Mouse (Mus musculus): ENCODE measurements around the gene Rnf167. TPM values are rescaled to one million over a fixed set of nuclear protein-coding genes. Genes with fewer than 3 reads are reported as not detected.

Gene Rnf167
- polyA plus RNA-seq, 1 experiment from 2014 or later = 105 TPM

- no peaks in the 10 kb centered on the region for H3K9me3 ChIP-seq (replicated peaks; ENCODE audit: control insufficient read depth, low read length)
- H3K4me1 ChIP-seq (ENCODE audit: control insufficient read depth, insufficient read depth, low read length) = no peaks in the 10 kb centered on the region
- H3K9ac ChIP-seq (ENCODE audit: low read length) = no peak overlapping the region
- H3K4me2 ChIP-seq (ENCODE audit: low read length) = no peak overlapping the region
- DNase-seq (ENCODE audit: low spot score) (no peak), ATAC-seq (no peak)
- H3K27me3 ChIP-seq (replicated peaks; ENCODE audit: control insufficient read depth, insufficient read depth, low read length) = no peaks in the 10 kb centered on the region
- WGBS = 79% methylated on average over 2 of the region's 2 CpGs
- H3K4me3 ChIP-seq (ENCODE audit: low read depth, low read length) = no peak overlapping the region
- H3K36me3 ChIP-seq (ENCODE audit: control insufficient read depth, insufficient read depth, low read length) = no peaks in the 10 kb centered on the region
- no peak overlapping the region for H3K27ac ChIP-seq (ENCODE audit: low read depth, low read length)
Measured at GRCm38 (mm10) chr11:70628431-70628830, 18.6 kb upstream of the Rnf167 start.

- Histone ChIP-seq H3K4me1 (ENCODE audit: control insufficient read depth, insufficient read depth, low read length) (no peaks in the 10 kb centered on the region), H3K36me3 (ENCODE audit: control insufficient read depth, insufficient read depth, low read length) (no peaks in the 10 kb centered on the region), H3K27ac (ENCODE audit: low read depth, low read length) (no peak overlapping the region), H3K27me3 (replicated peaks; ENCODE audit: control insufficient read depth, insufficient read depth, low read length) (no peaks in the 10 kb centered on the region), H3K9ac (ENCODE audit: low read length) (no peak overlapping the region), H3K4me2 (ENCODE audit: low read length) (no peak overlapping the region), H3K4me3 (ENCODE audit: low read depth, low read length) (no peak overlapping the region), H3K9me3 (replicated peaks; ENCODE audit: control insufficient read depth, low read length) (no peaks in the 10 kb centered on the region)
- WGBS = 58% methylated on average over 5 of the region's 5 CpGs
- ATAC-seq = no peak
- no peak for DNase-seq (ENCODE audit: low spot score)
Measured at GRCm38 (mm10) chr11:70629557-70629956, 17.5 kb upstream of the Rnf167 start.

GRCm38 (mm10) chr11:70630129-70630528 is 16.9 kb upstream of the Rnf167 start:
- 70% methylated on average over 7 of the region's 7 CpGs for WGBS
- H3K36me3 ChIP-seq (ENCODE audit: control insufficient read depth, insufficient read depth, low read length) = no peaks in the 10 kb centered on the region
- no peak overlapping the region for H3K4me3 ChIP-seq (ENCODE audit: low read depth, low read length)
- H3K9me3 ChIP-seq (replicated peaks; ENCODE audit: control insufficient read depth, low read length) = no peaks in the 10 kb centered on the region
- ATAC-seq (no peak), DNase-seq (ENCODE audit: low spot score) (no peak)
- H3K9ac ChIP-seq (ENCODE audit: low read length) = no peak overlapping the region
- no peaks in the 10 kb centered on the region for H3K4me1 ChIP-seq (ENCODE audit: control insufficient read depth, insufficient read depth, low read length)
- no peak overlapping the region for H3K4me2 ChIP-seq (ENCODE audit: low read length)
- H3K27ac ChIP-seq (ENCODE audit: low read depth, low read length) = no peak overlapping the region
- H3K27me3 ChIP-seq (replicated peaks; ENCODE audit: control insufficient read depth, insufficient read depth, low read length) = no peaks in the 10 kb centered on the region

- ATAC-seq (no peak), DNase-seq (ENCODE audit: low spot score) (no peak)
- Histone ChIP-seq H3K4me2 (ENCODE audit: low read length) (no peak overlapping the region), H3K4me1 (ENCODE audit: control insufficient read depth, insufficient read depth, low read length) (no peaks in the 10 kb centered on the region), H3K9ac (ENCODE audit: low read length) (no peak overlapping the region), H3K27ac (ENCODE audit: low read depth, low read length) (no peak overlapping the region), H3K36me3 (ENCODE audit: control insufficient read depth, insufficient read depth, low read length) (no peaks in the 10 kb centered on the region), H3K4me3 (ENCODE audit: low read depth, low read length) (no peak overlapping the region), H3K9me3 (replicated peaks; ENCODE audit: control insufficient read depth, low read length) (no peaks in the 10 kb centered on the region), H3K27me3 (replicated peaks; ENCODE audit: control insufficient read depth, insufficient read depth, low read length) (no peaks in the 10 kb centered on the region)
- WGBS = 79% methylated on average over 4 of the region's 4 CpGs
Measured at GRCm38 (mm10) chr11:70635601-70636000, 11.4 kb upstream of the Rnf167 start.

GRCm38 (mm10) chr11:70637764-70638163 is 9.3 kb upstream of the Rnf167 start:
- Histone ChIP-seq H3K9me3 (replicated peaks; ENCODE audit: control insufficient read depth, low read length) (no peaks in the 10 kb centered on the region), H3K4me2 (ENCODE audit: low read length) (no peak overlapping the region), H3K27ac (ENCODE audit: low read depth, low read length) (no peak overlapping the region), H3K36me3 (ENCODE audit: control insufficient read depth, insufficient read depth, low read length) (peaks cover 4% of the 10 kb centered on the region; the same call in 1 of the 2 replicates), H3K9ac (ENCODE audit: low read length) (no peak overlapping the region), H3K4me3 (ENCODE audit: low read depth, low read length) (no peak overlapping the region), H3K4me1 (ENCODE audit: control insufficient read depth, insufficient read depth, low read length) (no peaks in the 10 kb centered on the region), H3K27me3 (replicated peaks; ENCODE audit: control insufficient read depth, insufficient read depth, low read length) (no peaks in the 10 kb centered on the region)
- no peak for ATAC-seq
- no peak for DNase-seq (ENCODE audit: low spot score)
- WGBS = 100% methylated on average over 1 of the region's 1 CpGs

GRCm38 (mm10) chr11:70638293-70638692 is 8.7 kb upstream of the Rnf167 start:
- WGBS = 90% methylated on average over 1 of the region's 1 CpGs
- ATAC-seq (no peak), DNase-seq (ENCODE audit: low spot score) (no peak)
- peaks cover 7% of the 10 kb centered on the region; the same call in 1 of the 2 replicates for H3K36me3 ChIP-seq (ENCODE audit: control insufficient read depth, insufficient read depth, low read length)
- H3K4me2 ChIP-seq (ENCODE audit: low read length) = no peak overlapping the region
- H3K4me1 ChIP-seq (ENCODE audit: control insufficient read depth, insufficient read depth, low read length) = no peaks in the 10 kb centered on the region
- no peak overlapping the region for H3K4me3 ChIP-seq (ENCODE audit: low read depth, low read length)
- H3K9me3 ChIP-seq (replicated peaks; ENCODE audit: control insufficient read depth, low read length) = no peaks in the 10 kb centered on the region
- no peak overlapping the region for H3K27ac ChIP-seq (ENCODE audit: low read depth, low read length)
- H3K27me3 ChIP-seq (replicated peaks; ENCODE audit: control insufficient read depth, insufficient read depth, low read length) = no peaks in the 10 kb centered on the region
- no peak overlapping the region for H3K9ac ChIP-seq (ENCODE audit: low read length)

- Histone ChIP-seq H3K4me2 (ENCODE audit: low read length) (no peak within 1 kb of the TSS), H3K4me1 (ENCODE audit: control insufficient read depth, insufficient read depth, low read length) (no peaks in the 10 kb centered on the region), H3K27me3 (replicated peaks; ENCODE audit: control insufficient read depth, insufficient read depth, low read length) (no peaks in the 10 kb centered on the region), H3K4me3 (ENCODE audit: low read depth, low read length) (no peak within 1 kb of the TSS), H3K27ac (ENCODE audit: low read depth, low read length) (no peak within 1 kb of the TSS), H3K36me3 (ENCODE audit: control insufficient read depth, insufficient read depth, low read length) (peaks cover 7% of the 10 kb centered on the region; the same call in 1 of the 2 replicates), H3K9ac (ENCODE audit: low read length) (no peak within 1 kb of the TSS), H3K9me3 (replicated peaks; ENCODE audit: control insufficient read depth, low read length) (no peaks in the 10 kb centered on the region)
- DNase-seq (ENCODE audit: low spot score) = no peak
- no peak for ATAC-seq
- 49% methylated on average over 5 of the region's 5 CpGs for WGBS
Measured at GRCm38 (mm10) chr11:70638714-70639278, 8.2 kb upstream of the Rnf167 start, which contains the start of gene Gp1ba. TSS of gene Gp1ba (plus strand) at chr11:70639122.

GRCm38 (mm10) chr11:70639976-70640375 is 7.1 kb upstream of the Rnf167 start:
- Histone ChIP-seq H3K4me3 (ENCODE audit: low read depth, low read length) (no peak overlapping the region), H3K9me3 (replicated peaks; ENCODE audit: control insufficient read depth, low read length) (no peaks in the 10 kb centered on the region), H3K9ac (ENCODE audit: low read length) (no peak overlapping the region), H3K27me3 (replicated peaks; ENCODE audit: control insufficient read depth, insufficient read depth, low read length) (no peaks in the 10 kb centered on the region), H3K4me1 (ENCODE audit: control insufficient read depth, insufficient read depth, low read length) (no peaks in the 10 kb centered on the region), H3K27ac (ENCODE audit: low read depth, low read length) (no peak overlapping the region), H3K36me3 (ENCODE audit: control insufficient read depth, insufficient read depth, low read length) (peaks cover 15% of the 10 kb centered on the region), H3K4me2 (ENCODE audit: low read length) (no peak overlapping the region)
- WGBS = 88% methylated on average over 8 of the region's 8 CpGs
- ATAC-seq (no peak), DNase-seq (ENCODE audit: low spot score) (no peak)

GRCm38 (mm10) chr11:70641241-70641640 is 5.8 kb upstream of the Rnf167 start:
- no peaks in the 10 kb centered on the region for H3K9me3 ChIP-seq (replicated peaks; ENCODE audit: control insufficient read depth, low read length)
- ATAC-seq (no peak), DNase-seq (ENCODE audit: low spot score) (no peak)
- no peak overlapping the region for H3K9ac ChIP-seq (ENCODE audit: low read length)
- no peaks in the 10 kb centered on the region for H3K27me3 ChIP-seq (replicated peaks; ENCODE audit: control insufficient read depth, insufficient read depth, low read length)
- no peak overlapping the region for H3K4me2 ChIP-seq (ENCODE audit: low read length)
- peaks cover 7% of the 10 kb centered on the region for H3K4me1 ChIP-seq (ENCODE audit: control insufficient read depth, insufficient read depth, low read length)
- 90% methylated on average over 7 of the region's 7 CpGs for WGBS
- H3K27ac ChIP-seq (ENCODE audit: low read depth, low read length) = no peak overlapping the region
- no peak overlapping the region for H3K4me3 ChIP-seq (ENCODE audit: low read depth, low read length)
- H3K36me3 ChIP-seq (ENCODE audit: control insufficient read depth, insufficient read depth, low read length) = peaks cover 21% of the 10 kb centered on the region
